Mouse (Mus musculus) Patski (cell line): ENCODE measurements around the gene Rasa2. TPM values are rescaled to one million over a fixed set of nuclear protein-coding genes. Genes with fewer than 3 reads are reported as not detected.
"Not testable (repeated sequence)": the region's sequence is repeated elsewhere in the genome, so short reads cannot be mapped to it uniquely, and the experiment has no call there.

ENCODE experiments used
- ATAC-seq: fragments of 100-300 bp; one replicate; pipeline ENCODE4 v1.8.0; 2021
- CTCF ChIA-PET: fragments of 350-600 bp; sonication (Branson Sonifier 250); formaldehyde crosslinking; loops from one replicate; lab custom pipeline; 2022; ENCODE audit warnings: inconsistent platforms; lab: Charles Lee
- POLR2A ChIA-PET: fragments of 350-600 bp; sonication (Branson Sonifier 250); formaldehyde crosslinking; loops from one replicate; lab custom pipeline; 2022; ENCODE audit warnings: antibody characterized with exemption, inconsistent platforms; lab: Charles Lee
- DNase-seq: peaks from one replicate; pipeline ENCODE4 v3.0.0-alpha.2; 2011; ENCODE audit warnings: low read depth, low spot score
- H3K27me3 ChIP-seq: fragments of 371-371 bp; one replicate; pipeline ENCODE4 v1.5.1; 2021
- CTCF ChIP-seq: fragments of 100-300 bp; IDR thresholded peaks from one replicate; pipeline ENCODE4 v1.5.1; 2021
- in situ Hi-C: fragments of 300-500 bp; cut with MboI; formaldehyde crosslinking; loops from 3 replicates; pipeline ENCODE4 v1.11.1; 2018; ENCODE audit warnings: low pct_unique_long_range_greater_than_20kb, mixed read lengths
- polyA plus RNA-seq: library from polyadenylated mRNA; unstranded; gene quantifications from one replicate; pipeline ENCODE4 v1.2.3, GENCODE M21; 2021

The Rasa2 gene
- polyA plus RNA-seq, 1 experiment from 2014 or later = 14.6 TPM

DNA sequence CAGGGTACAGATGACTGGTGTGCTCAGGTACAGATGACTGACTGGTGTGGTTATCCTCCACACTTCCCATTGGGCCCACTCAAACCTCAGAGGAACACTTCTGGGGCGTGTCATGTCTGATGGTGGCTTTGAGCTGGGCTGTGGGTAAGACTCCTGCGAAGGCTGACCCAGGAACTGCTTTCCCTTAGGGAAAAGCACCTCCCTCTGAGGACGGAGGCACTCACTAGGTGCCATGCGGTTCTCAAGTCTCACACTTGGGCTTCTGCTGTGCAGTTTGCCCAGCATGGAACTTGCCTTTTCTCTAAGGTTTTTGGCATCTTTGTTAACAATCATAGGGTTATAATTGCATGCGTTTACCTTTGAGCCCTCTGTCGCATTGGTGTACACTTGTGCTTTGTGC, 96.0 kb downstream of the Rasa2 start:
- in situ Hi-C loops = no loop called here

DNA sequence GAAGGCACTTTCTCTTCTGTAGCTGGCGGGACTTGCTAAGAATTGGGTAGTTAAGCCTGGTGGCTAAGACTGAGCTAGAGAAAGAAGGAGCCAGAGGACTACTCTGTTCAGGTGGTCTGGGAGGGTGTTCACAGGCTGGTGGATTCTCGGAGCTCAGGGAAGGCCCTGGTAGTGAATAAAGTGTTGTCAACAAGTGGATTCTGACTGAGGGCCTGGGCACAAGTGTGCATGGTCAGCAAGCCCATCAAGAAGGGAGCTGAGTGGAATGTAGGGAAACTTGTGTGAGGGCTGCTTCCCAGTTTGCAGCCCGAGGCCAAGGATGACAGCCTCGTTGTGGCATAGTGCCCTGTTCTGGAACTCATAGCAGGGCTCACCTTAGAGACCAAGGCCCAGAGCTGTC, 97.2 kb downstream of the Rasa2 start:
- TF ChIP-seq CTCF = no peak
- CTCF ChIA-PET = interaction anchor here (0.8 kb wide), 1 partner anchor 9 kb away, joined by 3 read pairs; no protein-coding TSS in a partner anchor
- DNase-seq = no peak
- no peaks in the 10 kb centered on the region for H3K27me3 ChIP-seq
- POLR2A ChIA-PET = no interaction called here
- no peak for ATAC-seq
- in situ Hi-C loops = no loop called here

More for the DNA sequence above, 96.0 kb downstream of the Rasa2 start:
- ChIA-PET POLR2A (no interaction called here), CTCF (no interaction called here)
- ATAC-seq = no peak
- DNase-seq = no peak
- H3K27me3 ChIP-seq = no peaks in the 10 kb centered on the region
- no peak for TF ChIP-seq CTCF

DNA sequence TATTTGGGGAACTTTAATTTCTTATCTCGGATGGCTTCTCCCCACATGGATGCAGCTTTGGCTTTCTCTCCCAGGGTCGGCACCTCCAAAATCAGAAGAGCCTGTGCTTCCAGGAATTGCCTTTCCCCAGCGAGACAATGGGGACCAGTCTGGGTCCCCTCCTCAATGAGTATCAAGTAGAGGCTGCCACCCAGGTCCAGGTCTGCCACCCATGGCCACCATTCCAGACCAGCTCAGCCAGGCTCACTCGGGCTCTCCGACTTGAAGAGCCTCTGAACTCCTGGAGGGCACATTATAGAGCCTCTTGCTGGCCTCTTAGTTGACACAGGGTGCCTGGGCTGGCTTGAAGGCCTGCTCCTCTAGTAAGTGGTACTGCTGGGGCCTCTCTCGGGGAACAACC, 97.9 kb downstream of the Rasa2 start:
- TF ChIP-seq CTCF = no peak
- H3K27me3 ChIP-seq = no peaks in the 10 kb centered on the region
- in situ Hi-C loops = no loop called here
- ATAC-seq = no peak
- POLR2A ChIA-PET = no interaction called here
- no peak for DNase-seq
- CTCF ChIA-PET = interaction anchor here (0.8 kb wide), 1 partner anchor 23 kb away, joined by 3 read pairs; no protein-coding TSS in a partner anchor

DNA sequence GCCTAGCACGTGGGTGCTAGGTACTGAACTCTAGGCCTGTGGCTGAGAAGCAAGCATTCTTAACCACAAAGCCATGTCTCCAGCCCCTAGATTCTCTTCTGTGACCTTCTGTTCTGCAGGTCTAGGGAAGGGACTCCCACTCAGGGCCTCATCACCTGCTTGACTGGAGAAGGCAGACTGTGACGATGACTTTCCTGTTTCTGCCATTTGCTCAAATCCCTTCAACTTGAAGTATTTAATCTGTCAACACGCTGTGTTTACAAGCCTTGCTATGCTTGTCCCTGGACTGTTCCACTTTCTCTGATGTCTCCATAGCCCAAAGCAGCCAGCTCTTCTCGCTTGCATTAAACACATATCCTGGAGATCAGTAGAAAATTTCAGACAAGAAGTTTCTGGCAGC, 98.9 kb downstream of the Rasa2 start:
- no peaks in the 10 kb centered on the region for H3K27me3 ChIP-seq
- ChIA-PET POLR2A (interaction anchor here (0.5 kb wide), 1 partner anchor 325 kb away, joined by 4 read pairs; no protein-coding TSS in a partner anchor), CTCF (interaction anchor here (0.8 kb wide), 1 partner anchor 24 kb away, joined by 3 read pairs; no protein-coding TSS in a partner anchor)
- no peak for TF ChIP-seq CTCF
- DNase-seq (no peak), ATAC-seq (no peak)
- in situ Hi-C loops = no loop called here

DNA sequence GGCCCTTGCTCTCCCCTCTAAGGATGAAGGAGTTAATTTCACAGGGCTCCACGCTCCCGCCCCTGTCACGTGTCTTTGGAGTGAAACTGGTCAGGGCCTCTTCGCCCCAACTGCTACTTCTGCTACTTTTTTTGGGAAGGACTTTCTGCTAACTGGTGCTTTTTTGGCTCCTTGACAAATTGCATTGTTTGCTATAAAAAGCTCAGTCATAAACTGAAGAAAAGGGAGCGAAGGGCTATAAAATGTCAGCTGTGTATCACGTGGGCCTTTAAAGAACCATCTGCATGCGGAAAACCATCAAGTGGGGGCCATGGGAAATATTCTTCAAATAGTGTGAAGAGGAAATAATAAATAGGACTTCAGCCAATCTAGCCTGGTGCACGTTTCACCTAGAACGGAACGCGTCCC, 100.7 kb downstream of the Rasa2 start:
- ATAC-seq = no peak
- in situ Hi-C loops = no loop called here
- no peak for TF ChIP-seq CTCF
- no peak for DNase-seq
- POLR2A ChIA-PET = interaction anchor here (0.8 kb wide), 1 partner anchor 11 kb away, joined by 3 read pairs; no protein-coding TSS in a partner anchor
- CTCF ChIA-PET = interaction anchor here (1.0 kb wide), 1 partner anchor 248 kb away, joined by 3 read pairs; no protein-coding TSS in a partner anchor
- H3K27me3 ChIP-seq = no peaks in the 10 kb centered on the region

DNA sequence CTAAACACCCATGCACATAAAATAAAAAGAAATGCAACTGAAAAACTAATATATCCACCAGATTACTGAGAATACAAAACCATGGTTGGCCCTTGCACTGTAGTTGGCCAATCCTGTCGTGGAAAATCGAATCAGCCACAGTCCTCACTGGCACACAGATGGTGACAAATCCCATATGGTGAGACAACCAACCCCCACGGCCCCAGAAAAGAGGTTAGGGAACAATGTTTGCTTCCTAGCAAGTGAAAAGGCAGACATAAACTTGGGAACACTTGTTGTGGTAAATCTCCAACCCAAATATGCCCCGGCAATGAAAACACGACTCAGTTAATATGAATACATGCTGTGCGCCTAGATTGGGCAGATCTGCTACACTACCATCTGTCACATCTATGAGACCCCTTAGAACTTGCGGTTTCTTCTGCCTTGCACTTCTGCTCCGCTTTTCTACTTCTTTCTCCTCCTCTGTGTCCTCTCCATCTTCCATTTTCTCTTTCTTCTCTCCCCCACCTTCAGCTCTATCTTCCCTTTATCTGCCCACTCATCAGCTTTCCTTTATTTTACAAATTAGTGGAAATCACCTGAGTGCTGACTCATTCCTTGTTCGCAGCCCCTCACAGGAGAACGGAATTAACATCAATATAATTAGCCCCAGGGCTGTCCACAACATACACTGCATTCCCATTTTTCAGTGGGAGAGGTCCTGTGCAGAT, 101.3 kb downstream of the Rasa2 start:
- CTCF ChIA-PET = interaction anchor here (1.0 kb wide), 1 partner anchor 247 kb away, joined by 3 read pairs; no protein-coding TSS in a partner anchor
- ATAC-seq (no peak), DNase-seq (no peak)
- H3K27me3 ChIP-seq = no peaks in the 10 kb centered on the region
- POLR2A ChIA-PET = interaction anchor here (0.8 kb wide), 1 partner anchor 12 kb away, joined by 3 read pairs; no protein-coding TSS in a partner anchor
- in situ Hi-C loops = no loop called here
- TF ChIP-seq CTCF = no peak

DNA sequence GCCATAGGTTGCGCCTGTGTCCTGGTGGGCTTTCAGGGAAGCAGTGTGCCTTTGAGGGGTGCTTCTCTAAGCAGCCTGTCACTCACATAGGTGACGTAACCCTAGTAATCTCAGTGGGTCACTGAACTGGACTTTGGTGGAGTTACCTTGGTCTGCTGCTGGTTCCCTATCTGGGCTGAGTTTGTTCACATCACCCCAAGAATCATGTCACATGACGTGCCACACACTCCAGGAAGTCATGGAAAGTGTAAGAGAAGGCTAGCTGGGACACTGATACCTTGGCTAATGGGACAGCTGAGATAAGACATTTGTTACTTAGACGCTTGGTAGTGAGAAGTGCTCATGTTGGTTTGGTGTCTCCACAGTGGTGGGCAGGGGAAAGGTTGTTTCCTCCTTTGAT, 105.4 kb downstream of the Rasa2 start:
- in situ Hi-C loops = no loop called here
- no peaks in the 10 kb centered on the region for H3K27me3 ChIP-seq
- CTCF ChIA-PET = interaction anchor here (1.0 to 1.4 kb wide), 3 partner anchors 10 to 166 kb away, joined by 3 read pairs; no protein-coding TSS in a partner anchor
- TF ChIP-seq CTCF = no peak
- POLR2A ChIA-PET = no interaction called here
- DNase-seq (no peak), ATAC-seq (no peak)

DNA sequence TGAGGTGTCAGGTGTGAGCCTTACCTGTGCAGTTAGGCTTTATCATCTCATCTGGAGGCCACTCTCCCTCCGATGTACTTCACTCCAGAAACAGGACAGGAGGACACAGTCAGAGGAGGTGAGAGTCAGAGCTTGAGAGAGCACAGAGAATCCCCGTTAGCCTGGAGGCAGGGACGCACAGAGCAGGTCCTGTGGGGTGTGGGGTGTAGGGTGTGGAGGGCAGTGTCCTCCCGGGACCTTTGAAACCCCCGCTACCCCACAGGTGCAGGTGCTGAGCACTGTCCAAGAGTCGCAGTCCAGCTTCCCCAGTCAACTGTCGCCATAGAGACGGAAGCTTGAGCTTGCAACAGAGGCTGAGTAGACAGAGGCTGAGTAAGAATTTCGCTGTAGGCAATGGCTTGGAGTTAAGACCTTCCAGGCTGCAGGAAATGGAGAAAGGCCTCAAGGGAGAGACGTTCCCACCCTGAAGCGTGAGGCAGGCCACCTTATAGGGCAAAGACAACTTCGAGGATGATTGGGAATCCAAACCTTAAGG, 106.4 kb downstream of the Rasa2 start, which contains the start of gene Gm28729:
Gene Gm28729 (minus strand): TSS at position 293 of the 535 bp plus-strand sequence.
- ChIA-PET CTCF (interaction anchor here (1.0 to 1.6 kb wide), 3 partner anchors 11 to 22 kb away, joined by 3 read pairs; no protein-coding TSS in a partner anchor), POLR2A (interaction anchor here (0.5 kb wide), 1 partner anchor 91 kb away, joined by 3 read pairs; no protein-coding TSS in a partner anchor)
- no peak for TF ChIP-seq CTCF
- in situ Hi-C loops = no loop called here
- no peak for ATAC-seq
- no peaks in the 10 kb centered on the region for H3K27me3 ChIP-seq
- no peak for DNase-seq

DNA sequence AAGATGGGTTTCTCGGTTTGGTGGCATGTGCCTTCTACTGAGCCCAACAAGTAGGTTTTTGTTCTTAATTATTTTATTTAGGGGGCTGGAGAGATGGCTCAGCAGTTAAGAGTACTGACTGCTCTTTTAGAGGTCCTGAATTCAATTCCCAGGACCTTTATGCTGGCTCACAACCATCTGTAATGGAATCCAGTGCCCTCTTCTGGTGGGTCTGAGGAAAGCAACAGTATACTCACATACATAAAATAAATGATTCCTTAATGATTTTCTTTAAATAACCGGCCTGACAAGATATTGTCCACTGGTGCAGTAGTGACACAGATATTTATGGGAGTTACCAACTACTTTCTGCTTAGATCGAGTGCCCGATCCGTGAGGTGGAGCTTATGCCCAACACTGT, 108.3 kb downstream of the Rasa2 start:
- no peak for DNase-seq
- ChIA-PET POLR2A (interaction anchor here (0.6 kb wide), 1 partner anchor 315 kb away, joined by 5 read pairs; no protein-coding TSS in a partner anchor), CTCF (interaction anchor here (1.5 to 1.6 kb wide), 3 partner anchors 12 to 26 kb away, joined by 3 to 5 read pairs (median 3); no protein-coding TSS in a partner anchor)
- no peak for ATAC-seq
- peak; percentile 51 for TF ChIP-seq CTCF
- no peaks in the 10 kb centered on the region for H3K27me3 ChIP-seq
- in situ Hi-C loops = no loop called here

DNA sequence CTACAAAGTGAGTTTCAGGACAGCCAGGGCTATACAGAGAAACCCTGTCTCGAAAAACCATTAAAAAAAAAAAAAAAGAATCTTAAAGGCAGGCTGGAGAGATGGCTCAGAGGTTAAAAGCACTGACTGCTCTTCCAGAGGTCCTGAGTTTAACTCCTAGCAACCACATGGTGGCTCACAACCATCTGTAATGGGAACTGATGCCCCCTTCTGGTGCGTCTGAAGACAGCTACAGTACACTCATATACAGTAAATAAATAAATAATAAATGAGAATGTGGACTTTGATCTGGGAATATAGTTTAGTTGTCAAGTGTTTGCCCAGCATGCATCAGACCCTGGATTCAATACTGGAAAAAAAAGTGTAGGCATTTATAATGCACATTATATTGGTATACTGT, 109.8 kb downstream of the Rasa2 start:
- TF ChIP-seq CTCF = peak; percentile 56
- H3K27me3 ChIP-seq, in situ Hi-C loops, ATAC-seq, DNase-seq: not testable (repeated sequence)
- ChIA-PET CTCF (interaction anchor here (1.6 kb wide), 1 partner anchor 12 kb away, joined by 5 read pairs; no protein-coding TSS in a partner anchor), POLR2A (interaction anchor here (1.3 kb wide), 1 partner anchor 40 kb away, joined by 3 read pairs; no protein-coding TSS in a partner anchor)
